Mouse (Mus musculus) stomach, postnatal 0 days (tissue): ENCODE measurements around the gene Ext2.
A peak's percentile ranks its signal among the peaks of the same experiment; 100 is the strongest.

Experiments used
- CTCF ChIP-seq: IDR thresholded peaks from 2 replicates; pipeline ENCODE4 v1.5.1; 2016; ENCODE audit warnings: antibody characterized with exemption, low read depth, mild to moderate bottlenecking, moderate library complexity
- EP300 ChIP-seq: optimal IDR thresholded peaks from 2 replicates; pipeline ENCODE3; 2016; ENCODE audit warnings: antibody characterized with exemption

DNA sequence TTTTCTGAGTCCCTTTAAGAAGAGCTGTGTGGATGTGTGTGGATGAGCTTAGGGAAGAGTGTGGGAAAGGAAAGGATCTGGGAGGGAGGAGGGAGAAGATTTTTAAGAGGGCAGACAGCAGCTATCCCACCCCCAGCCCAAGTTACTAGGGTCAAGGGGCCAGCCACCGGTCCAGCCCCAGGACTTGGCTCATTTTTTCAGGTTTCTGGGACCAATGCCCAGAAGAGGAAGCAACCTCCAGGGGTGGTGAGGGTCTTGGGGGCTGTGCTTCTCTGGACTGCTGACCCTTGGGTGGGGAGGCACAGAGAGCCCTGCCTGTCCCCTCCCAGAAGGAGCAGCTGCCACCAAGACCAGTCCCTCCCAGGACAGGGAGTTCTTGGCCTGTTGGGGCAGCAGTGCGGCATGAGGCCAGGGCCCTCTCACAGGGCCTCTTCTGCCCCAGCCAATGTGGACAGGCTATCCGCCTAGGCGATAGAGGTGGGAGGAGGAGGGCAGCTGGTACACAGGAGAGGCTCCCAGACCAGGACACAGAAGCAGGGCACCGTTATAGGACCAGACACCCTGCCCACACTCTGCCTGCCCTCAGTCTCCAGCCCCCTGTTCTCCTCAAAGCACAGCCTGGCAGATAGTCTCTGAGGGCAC, 203.0 kb downstream of the Ext2 start:
- TF ChIP-seq CTCF: 0 out of 2 replicates have a peak, but pooled peaks have one; percentile 2
- no peak for TF ChIP-seq EP300
